Mouse (Mus musculus) MEL (cell line): ENCODE measurements around the gene Arrb2.

Source experiments
- CTCF ChIP-seq, 3 experiments: IDR thresholded peaks in 2 of 3; conservative IDR thresholded peaks in 1 of 3; 2 replicates each; pipeline ENCODE4 v1.5.1; 2011 to 2012; ENCODE audit warnings: low read length in 3 of 3, low read depth in 2 of 3, mild to moderate bottlenecking in 2 of 3, improper control_type of control experiment in 1 of 3, inconsistent platforms in 1 of 3, mixed read lengths in 1 of 3, moderate library complexity in 1 of 3; ENCODE audit not compliant: control insufficient read depth in 1 of 3, insufficient read depth in 1 of 3, poor library complexity in 1 of 3, severe bottlenecking in 1 of 3
- POLR2A ChIP-seq, 2 experiments: IDR thresholded peaks; 2 replicates each; pipeline ENCODE4 v1.6.1; 2011 to 2012; ENCODE audit warnings: low read length in 2 of 2, mild to moderate bottlenecking in 2 of 2, control low read depth in 1 of 2, improper control_type of control experiment in 1 of 2, low read depth in 1 of 2, moderate library complexity in 1 of 2; ENCODE audit not compliant: control insufficient read depth in 1 of 2, insufficient read depth in 1 of 2, poor library complexity in 1 of 2
- SIN3A ChIP-seq: IDR thresholded peaks from 2 replicates; pipeline ENCODE4 v1.6.1; 2012; ENCODE audit warnings: low read length, improper control_type of control experiment, inconsistent platforms
- TCF12 ChIP-seq: IDR thresholded peaks from 2 replicates; pipeline ENCODE4 v1.6.1; 2014; ENCODE audit warnings: low read depth, mild to moderate bottlenecking, inconsistent platforms, low read length, improper control_type of control experiment, moderate library complexity

DNA sequence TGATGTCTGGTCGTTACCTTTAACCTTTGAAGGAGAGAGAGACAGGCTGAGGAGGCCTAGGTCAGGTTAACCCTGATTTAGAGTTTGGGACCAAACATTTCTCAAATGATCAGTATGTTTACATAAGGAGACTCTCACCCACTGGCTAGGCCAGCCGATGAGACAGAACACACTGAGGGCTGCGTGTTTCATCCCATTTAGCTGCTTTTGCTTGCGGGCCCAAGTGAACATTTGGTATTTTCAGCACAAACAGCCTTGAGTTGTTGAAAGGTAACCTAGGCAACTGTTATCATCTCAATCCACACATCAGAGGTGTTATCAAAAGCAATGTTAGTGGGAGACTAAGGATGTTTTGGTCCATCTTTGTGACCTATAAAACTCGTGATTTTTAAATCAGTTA, 12.9 kb upstream of the Arrb2 start:
- no peak for TF ChIP-seq SIN3A
- TF ChIP-seq POLR2A (IDR thresholded peaks at IDR 0.05; ENCODE audit: control insufficient read depth in 1 of 2, insufficient read depth in 1 of 2, low read depth in 1 of 2, low read length in 2 of 2, poor library complexity in 1 of 2): no peak
- TF ChIP-seq CTCF (IDR thresholded peaks at IDR 0.05 in 2 of 3, conservative IDR thresholded peaks at IDR 0.05 in 1 of 3; ENCODE audit: control insufficient read depth in 1 of 3, insufficient read depth in 1 of 3, low read depth in 2 of 3, low read length in 3 of 3, poor library complexity in 1 of 3, severe bottlenecking in 1 of 3): no peak
- TF ChIP-seq TCF12: no peak
